ENCODE assay signal across 8 mouse cellular contexts in genomic region chr6:91679095-91679577, GRCm38 (mm10). TPM values are rescaled to one million over a fixed set of nuclear protein-coding genes. Genes with fewer than 3 reads are reported as not detected.
DNase-seq lines count a peak whose midpoint lies in the region; ATAC-seq lines count a peak whose summit lies in the region.

No protein-coding gene starts in this region.

- H3K36me3 ChIP-seq in forebrain, embryonic 16.5 days (ENCODE audit: control insufficient read depth, insufficient read depth): no peaks in the 10 kb centered on the region
- no peaks in the 10 kb centered on the region for H3K36me3 ChIP-seq in intestine, embryonic 15.5 days

- ATAC-seq in forebrain, embryonic 16.5 days: peak; percentile 16; the same call in 1 of the 2 replicates
- no peak for ATAC-seq in intestine, embryonic 15.5 days

- H3K9me3 ChIP-seq in forebrain, embryonic 16.5 days (ENCODE audit: control insufficient read depth, low read length): no peaks in the 10 kb centered on the region
- H3K9me3 ChIP-seq in intestine, embryonic 15.5 days: no peaks in the 10 kb centered on the region

- H3K27ac ChIP-seq in forebrain, embryonic 16.5 days (ENCODE audit: low read length): no peak overlapping the region
- peak overlapping the region; percentile 70 for H3K27ac ChIP-seq in intestine, embryonic 15.5 days

- no peaks in the 10 kb centered on the region for H3K27me3 ChIP-seq in forebrain, embryonic 16.5 days (replicated peaks; ENCODE audit: control insufficient read depth, insufficient read depth, low read length)
- no peaks in the 10 kb centered on the region for H3K27me3 ChIP-seq in intestine, embryonic 15.5 days (replicated peaks)

- no peak overlapping the region for H3K4me2 ChIP-seq in forebrain, embryonic 16.5 days (ENCODE audit: low read length)
- peak overlapping the region; percentile 36 for H3K4me2 ChIP-seq in intestine, embryonic 15.5 days (replicated peaks)

- H3K4me1 ChIP-seq in forebrain, embryonic 16.5 days (replicated peaks; ENCODE audit: control insufficient read depth, insufficient read depth, low read length): 0 out of 2 replicates have a peak, but pooled peaks cover 5% of the 10 kb centered on the region
- peaks cover 27% of the 10 kb centered on the region for H3K4me1 ChIP-seq in intestine, embryonic 15.5 days (replicated peaks)

- H3K4me3 ChIP-seq in forebrain, embryonic 16.5 days (replicated peaks; ENCODE audit: low read length): no peak overlapping the region
- H3K4me3 ChIP-seq in intestine, embryonic 15.5 days (replicated peaks): no peak overlapping the region

- WGBS in forebrain, embryonic 16.5 days: 57% methylated on average over 10 of the region's 10 CpGs
- WGBS in intestine, embryonic 15.5 days: 65% methylated on average over 10 of the region's 10 CpGs

- DNase-seq in gastrocnemius, postnatal 10 days: peak; percentile 31
- DNase-seq in gastrocnemius, adult 8-10 months (ENCODE audit: low spot score in 2 of 2): no peak
- DNase-seq in ES-CJ7 (ENCODE audit: low read depth, low spot score): peak; percentile 67
- peak; percentile 68 for DNase-seq in lung, postnatal 14 days
- peak; percentile 83 to 89 for DNase-seq in spleen, postnatal 4 days (ENCODE audit: low spot score in 2 of 2)
- DNase-seq in neural tube, embryonic 10.5 days (ENCODE audit: extremely low spot score, low spot score): no peak

- H3K9ac ChIP-seq in forebrain, embryonic 16.5 days (replicated peaks; ENCODE audit: low read depth, low read length): no peak overlapping the region
- no peak overlapping the region for H3K9ac ChIP-seq in intestine, embryonic 15.5 days

RNA-seq across cellular contexts. Expression of gene Slc6a6, which starts 4.7 kb away (rescaled TPM):
- total RNA-seq in gastrocnemius, postnatal 10 days (2021): 10 to 100 TPM; 43.1 to 64.5 TPM
- 10 to 100 TPM; 66.0 to 81.7 (median 77.6) TPM for total RNA-seq in gastrocnemius, adult 8-10 months (2022)
- polyA plus RNA-seq in forebrain, embryonic 16.5 days (2015; fragmentation: Nextera tagmentation; extraction: Ambion mirVana): 98.6 and 107 TPM in 2 replicates
- polyA plus RNA-seq in intestine, embryonic 15.5 days (2015; fragmentation: Nextera tagmentation; extraction: Ambion mirVana): 78.0 and 87.9 TPM in 2 replicates

Comparison
In these comparisons a context has a peak if more than half of its experiments do, and no peak if none do; other contexts are left out.
1. DNase-seq: peak in gastrocnemius, postnatal 10 days (single experiment), ES-CJ7 (single experiment), lung, postnatal 14 days (single experiment) and spleen, postnatal 4 days (2 of 2); none in gastrocnemius, adult 8-10 months (0 of 2) and neural tube, embryonic 10.5 days (single experiment).